Mouse (Mus musculus) left cerebral cortex, adult 11 months (tissue): ENCODE measurements around the gene Ralgds.
A peak's percentile ranks its signal among the peaks of the same experiment; 100 is the strongest.

Source experiments
- DNase-seq: peaks from one replicate; pipeline ENCODE4 v3.0.0; 2022; ENCODE audit warnings: low spot score

The Ralgds gene

DNA sequence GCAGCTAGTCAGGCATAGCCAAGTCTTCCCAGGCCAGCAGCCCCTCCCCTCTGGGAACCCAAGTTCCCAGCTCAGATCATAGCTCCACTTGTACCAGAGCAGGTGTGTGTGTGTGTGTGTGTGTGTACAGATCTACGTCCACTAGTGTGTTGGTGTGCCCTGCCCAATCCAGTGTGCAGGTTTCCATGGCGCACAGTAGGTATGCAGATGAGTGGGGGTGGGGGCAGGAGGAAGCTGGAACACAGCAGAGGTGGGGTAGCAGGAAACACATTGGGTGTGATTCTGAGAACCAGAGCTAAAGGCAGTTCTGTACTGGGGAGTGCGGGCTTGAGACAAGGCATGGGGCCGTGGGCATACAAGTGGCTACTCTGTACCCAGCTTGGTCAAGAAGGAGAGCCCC is 51.5 kb downstream of the Ralgds start:
- no peak for DNase-seq

DNA sequence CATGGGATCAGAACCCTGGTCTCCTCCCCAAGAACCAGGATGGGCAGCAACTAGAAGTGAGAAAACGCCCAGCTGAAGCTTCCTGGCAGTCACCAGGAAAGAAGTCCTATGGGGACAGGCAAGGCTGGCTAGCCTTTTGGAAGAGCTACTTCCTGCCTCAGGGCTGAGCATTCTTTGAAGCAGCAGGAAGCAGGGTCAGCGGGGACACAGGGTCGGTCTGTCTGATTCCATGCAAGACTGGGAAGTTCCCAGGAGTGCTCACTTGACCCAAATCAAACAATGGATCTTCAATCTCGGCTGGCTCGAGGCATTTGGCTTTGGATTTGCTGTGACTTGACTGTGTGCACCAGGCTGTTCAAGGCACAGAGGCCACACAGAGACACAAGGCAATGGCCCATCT is 53.6 kb downstream of the Ralgds start:
- no peak for DNase-seq

DNA sequence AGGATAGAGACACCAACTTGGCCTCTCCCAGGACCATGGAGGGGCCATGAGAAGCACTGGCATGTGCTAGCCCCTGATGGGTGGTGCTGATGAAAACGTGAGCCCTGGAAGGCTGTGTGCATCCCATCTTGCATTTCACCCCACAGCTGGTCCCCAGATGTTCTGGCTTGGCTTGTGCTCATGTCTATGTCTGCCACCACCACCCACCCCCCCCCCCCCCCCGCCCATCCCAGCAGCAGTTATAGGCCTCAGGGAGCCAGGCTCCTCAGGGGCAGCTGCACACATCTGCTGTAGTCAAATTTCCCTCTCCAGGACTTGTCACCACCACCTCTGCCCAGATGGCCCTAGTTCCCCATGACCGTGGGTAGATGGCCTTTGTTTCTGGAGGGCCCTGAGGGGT is 57.0 kb downstream of the Ralgds start:
- no peak for DNase-seq

DNA sequence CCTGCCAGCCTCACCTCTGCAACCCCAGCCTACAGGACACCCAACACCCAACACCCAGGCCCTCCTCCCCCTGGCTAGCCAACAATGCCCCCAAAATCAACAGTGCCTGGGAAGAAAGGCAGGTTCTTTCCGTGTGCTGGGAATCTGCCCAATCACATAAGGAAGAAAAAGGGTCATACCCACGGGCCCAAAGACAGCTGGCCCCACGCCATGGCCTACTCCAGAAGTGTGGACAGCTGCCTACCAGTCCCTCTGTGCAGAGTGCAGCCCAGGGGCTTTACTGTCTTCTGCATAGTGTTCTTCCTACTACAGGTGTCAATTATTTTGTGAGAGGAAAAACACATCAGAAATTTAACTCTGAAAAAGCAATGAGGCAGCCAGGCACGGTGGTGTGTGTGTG is 62.4 kb downstream of the Ralgds start:
- DNase-seq = no peak

DNA sequence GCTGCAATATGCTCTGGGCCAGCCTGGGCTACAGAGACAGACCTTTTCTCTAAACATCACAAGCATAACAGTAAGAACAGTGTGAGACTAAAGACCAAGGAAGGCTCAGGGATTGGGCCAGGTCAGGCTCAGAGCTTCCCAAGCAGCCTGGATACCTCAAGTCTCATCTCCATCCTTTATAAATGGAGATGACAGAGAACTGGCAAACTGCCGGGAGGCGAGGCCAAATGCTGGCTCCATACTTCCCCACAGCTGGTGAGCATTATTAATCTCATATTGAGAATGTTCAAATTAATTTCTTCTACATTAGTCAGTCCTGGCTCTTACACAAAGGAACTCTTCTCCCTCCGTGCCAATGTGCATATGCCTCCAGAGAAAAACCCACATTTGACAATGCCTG is 63.9 kb downstream of the Ralgds start:
- no peak for DNase-seq

DNA sequence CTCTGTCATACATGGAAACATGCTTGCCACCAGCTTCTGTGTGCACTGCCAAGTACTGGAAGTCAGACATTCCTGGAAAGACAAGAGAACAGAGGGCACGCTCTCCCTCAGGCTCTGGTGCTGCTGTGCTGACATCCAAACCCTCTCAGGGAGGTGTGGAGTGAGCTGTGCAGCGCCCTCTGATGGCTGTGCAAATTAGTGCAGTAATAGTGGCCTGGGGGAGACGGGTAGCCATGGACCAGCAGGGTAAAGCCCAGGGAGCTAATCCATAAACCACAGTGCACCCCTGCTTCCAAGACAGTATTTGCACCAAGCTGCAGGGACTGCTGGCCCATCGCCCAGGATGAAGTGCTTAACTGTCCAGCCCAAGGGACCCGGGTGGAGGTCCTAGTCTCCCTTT is 65.1 kb downstream of the Ralgds start:
- no peak for DNase-seq

DNA sequence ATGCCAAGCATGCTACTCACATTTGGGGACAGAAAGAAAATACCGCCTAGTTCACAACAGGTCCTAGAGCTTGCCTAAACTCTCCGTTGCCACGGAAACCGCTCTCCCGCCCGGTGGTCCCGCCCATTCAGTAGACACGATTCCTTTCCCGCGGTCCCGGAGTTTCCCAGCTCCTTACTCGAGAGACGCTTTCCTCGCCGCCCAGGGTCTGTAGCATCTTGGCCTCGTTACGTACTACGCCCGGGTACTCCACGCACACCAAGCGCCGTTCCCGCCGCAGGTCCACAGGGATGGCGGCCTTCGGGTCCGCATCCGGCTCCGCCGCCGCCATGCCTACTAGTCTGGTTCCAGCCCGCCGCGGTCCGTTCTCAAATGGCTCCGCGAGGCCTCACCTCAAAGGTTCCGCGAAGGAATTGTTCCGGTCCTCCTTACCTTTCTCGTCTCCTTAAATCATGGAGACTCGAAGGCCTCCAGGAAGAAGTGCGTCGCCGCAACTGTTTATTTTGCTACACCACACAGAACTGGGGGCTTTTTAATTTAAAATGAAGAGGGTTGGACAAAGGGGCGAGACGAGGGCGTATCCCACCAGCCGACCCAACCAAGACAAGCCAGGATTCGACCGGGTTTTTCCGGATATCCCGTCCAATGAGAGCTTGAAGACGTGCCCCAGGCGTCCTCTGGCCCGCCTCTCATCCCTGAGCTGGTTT is 69.9 kb downstream of the Ralgds start:
- DNase-seq = peak; percentile 78

DNA sequence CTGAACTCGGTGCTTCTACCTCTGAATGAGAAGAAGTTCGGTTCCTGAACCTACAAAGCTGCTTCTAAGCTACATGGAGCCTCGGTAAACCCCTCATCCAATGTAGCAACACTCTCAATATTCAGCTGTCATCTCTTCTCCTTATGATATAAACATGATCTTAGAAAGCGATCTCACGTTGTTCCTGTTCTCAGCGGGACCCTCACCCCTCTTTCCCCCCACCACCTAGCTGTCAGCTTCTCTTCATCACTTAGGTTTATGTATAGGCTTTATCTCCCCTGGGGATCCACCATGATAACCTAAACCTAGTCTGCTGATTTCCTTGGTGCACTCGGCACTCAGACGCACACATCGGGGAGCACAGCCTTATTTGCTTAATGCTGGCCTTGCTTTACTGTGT is 70.7 kb downstream of the Ralgds start, which contains the start of gene Gtf3c5:
Gtf3c5 (minus strand) TSS at position 101 of the 400 bp plus-strand sequence.
- DNase-seq = no peak

DNA sequence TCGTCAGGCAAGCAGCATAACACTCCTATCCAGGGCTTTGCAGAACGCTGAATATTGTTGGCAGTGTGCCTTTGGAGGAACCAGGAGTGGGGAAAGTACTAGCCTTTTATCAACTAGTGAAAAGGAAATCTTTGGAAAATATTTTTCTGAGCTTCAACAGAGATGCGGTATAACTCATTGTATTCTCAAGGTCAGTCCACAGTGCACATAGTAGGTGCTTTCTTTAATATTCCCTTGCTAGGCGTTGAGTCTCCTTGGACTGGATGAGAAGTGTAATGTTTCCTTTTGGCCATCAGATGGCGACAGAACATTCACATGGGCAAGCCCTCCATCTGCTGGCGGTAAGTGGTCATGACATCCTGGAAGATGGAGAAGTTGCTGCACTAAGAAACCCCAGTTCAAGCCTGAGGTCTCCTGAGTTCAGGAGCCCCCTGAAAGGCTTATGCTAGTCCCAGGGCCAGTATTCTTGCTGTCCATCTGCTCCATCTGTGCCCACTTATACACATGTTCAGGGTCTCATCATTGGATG is 72.2 kb downstream of the Ralgds start:
- peak; percentile 64 for DNase-seq

DNA sequence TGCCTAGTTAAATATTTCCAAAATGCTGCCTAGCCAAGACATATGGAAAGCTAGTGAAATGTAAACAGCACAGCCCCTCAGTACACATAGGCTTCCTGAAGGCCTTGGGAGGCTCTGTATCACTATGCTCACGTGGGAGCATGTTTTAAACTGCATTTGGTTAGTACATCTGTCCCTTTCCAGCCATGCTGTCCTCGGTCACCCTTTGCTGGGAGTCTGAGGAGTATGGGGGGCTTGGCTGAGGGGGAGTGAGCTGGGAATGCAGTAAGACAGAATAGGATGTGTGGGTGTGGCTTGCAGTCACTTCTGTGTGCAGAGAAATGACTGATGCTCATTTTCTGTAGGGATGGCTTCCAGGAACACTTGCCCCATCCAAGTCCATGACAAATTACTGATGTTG is 72.8 kb downstream of the Ralgds start:
- DNase-seq = no peak

DNA sequence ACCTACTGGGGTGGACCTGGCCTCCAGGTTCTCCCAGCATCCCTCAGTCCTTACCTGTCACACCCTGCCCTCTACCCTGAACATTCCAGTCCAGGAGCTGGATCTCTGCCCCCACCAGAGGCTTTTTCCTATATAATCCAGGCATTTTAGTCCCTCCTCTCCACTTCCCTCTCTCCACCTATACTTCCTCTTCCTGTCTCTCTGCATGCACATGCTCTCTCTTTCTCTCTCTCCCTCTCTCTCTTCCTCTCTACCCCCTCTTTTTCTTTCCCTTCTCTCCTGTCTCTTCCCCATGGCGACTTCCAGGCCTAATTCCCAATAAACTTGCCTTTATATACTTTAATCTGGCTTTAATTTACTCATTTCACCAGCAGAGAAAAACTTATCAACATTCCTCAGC is 75.6 kb downstream of the Ralgds start:
- DNase-seq = no peak

DNA sequence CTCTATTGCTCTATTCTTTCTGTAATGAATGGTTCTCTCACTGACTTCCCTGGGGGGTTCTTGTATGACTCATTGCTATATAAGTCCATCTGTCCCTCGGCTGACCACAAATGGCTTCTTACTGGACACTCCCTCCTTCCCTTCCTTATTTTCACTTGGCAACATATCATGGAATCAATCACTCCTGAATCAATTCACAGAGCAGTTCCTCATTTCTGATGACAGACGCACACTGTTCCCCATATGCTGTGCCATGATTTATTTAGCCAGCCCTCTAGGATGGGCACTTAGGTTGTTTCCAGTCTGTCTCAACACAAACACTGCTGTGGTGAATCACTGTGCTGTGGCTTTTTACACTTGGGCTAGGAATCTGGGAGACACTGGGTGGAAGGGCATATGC is 78.6 kb downstream of the Ralgds start:
- DNase-seq = no peak

DNA sequence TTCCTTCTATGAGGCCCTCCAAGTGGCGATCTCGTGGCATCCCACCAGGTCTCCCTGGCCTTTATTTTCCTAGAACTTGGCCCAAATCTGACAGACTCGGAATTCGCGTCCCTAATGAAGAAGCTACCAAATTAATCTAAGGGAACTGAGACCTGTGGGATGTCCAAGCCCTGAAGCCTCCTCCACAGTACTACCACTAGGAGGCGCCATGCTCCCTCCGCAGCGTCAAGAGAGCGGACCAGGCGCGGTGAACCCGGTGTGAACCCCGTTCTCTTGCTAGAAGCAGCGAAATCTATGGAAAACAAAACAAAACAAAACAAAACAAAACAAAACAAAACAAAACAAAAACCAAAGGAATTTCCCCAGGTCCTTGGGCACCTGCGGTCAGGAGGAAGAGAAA is 79.9 kb downstream of the Ralgds start:
- no peak for DNase-seq

DNA sequence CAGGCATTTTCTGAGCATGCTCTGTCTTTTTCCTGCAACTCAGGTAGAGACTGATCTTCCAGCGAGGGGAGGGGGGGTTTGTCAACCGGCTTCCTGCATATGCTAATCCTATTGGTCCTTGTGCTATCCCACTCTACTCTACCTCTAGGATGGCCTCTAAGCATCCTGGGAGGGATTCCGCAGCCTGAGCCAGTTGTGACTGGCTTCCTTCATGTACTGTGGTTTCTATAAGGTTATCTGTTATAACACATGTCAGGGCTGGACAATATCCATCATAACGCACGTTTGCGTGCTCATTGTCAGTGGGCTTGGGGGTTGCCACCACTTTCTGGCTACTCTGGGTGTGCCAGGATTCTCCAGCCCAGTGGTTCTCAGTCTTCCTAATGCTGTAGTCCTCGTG is 83.1 kb downstream of the Ralgds start:
- DNase-seq = no peak

DNA sequence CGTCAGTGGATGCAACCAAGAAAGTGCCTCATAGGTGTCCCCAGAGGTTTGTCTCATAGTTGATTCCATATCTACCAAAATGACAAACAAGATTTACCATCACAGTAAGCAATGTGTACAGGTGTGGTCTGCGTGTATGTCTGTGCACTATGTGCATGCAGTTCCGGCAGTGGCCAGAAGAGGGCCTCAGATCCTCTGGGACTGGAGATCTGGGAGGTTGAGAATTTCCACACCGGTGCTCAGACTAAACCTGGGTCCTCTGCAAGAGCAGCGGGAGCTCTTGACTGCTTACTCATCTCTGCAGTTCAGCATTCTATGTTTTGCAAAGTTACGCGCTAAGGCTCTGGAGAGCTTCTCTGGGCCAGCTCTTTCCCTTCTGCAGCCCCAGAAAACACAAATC is 84.1 kb downstream of the Ralgds start:
- DNase-seq = no peak

DNA sequence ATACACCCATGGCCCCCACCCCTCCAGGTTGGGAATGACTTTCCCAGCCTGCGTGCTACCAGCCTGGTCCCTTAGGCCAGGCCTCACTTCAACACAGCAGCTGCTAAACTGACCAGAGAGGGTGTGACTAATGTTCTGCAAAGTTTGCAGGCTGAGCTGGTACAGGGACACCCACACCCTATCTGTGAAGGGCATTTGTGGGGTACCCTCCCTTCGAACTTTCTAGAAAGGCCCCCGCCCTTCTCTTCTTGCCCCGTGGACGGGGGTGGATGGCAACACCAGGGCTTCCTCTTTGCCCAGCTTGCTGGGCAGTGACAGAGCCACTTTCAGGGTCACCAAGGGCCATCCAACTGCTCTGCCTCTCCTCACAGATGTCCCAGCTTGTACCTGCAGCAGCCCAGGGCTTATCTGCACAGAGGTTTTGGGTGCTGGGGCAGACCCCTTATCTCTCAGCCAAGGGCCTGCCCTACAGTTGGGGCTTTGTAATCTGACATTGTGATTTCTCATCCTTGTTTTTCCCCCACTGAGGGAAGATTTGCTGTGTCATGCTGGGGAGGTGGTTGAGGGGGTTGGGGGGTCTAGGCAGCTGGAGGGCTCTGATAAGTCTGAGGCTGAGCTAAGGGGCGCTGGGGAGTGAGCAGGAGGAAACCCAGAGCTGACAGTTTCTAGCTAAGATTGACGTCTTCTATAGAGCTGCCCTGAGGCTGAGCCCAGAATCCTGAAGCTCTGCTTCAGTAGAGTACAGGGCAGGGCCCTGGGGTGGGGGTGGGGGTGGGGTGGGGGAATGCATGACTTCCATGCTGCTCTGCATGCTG is 85.0 kb downstream of the Ralgds start:
- no peak for DNase-seq

DNA sequence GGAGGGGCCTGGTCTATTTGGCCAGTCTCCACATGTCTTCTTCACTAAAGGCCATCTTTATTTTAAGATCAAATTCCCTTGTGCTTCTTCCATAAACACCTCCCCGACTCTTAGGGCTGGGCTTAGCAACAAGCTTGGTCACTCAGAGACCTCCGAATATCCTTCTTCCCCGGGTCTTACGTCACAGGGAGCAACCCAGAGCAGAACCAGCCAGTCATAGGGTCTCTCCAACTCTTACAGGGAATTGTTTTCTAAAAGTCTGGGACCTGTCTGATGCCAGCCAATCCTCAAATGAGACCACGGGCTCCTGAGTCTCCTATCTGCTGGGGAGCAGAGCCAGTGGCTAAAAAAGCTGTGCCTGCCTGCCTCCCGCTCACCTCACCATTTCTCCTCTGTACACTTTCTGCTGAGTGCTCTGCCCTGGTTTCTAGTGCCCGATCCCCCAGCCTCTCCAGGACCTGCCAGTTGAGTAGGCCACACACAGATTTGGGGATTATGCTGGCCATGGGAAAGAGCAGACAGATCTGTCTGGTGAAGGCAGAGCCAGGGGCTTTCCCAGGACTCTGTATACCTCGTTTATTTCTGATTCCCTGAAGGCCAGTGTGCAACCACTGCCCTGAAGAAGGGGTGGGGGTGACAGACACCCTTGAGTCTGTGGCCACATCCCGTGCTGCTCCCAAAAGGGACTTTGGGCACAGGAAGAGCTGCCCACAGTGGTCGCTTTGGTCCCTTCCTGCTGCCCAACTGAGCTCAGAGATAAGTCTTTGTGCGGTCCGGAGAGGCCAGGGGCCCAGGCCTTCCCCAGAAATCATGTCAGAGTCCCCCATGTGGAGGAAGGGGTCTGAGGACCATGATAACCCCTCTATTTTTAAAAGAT is 86.0 kb downstream of the Ralgds start:
- DNase-seq = no peak

DNA sequence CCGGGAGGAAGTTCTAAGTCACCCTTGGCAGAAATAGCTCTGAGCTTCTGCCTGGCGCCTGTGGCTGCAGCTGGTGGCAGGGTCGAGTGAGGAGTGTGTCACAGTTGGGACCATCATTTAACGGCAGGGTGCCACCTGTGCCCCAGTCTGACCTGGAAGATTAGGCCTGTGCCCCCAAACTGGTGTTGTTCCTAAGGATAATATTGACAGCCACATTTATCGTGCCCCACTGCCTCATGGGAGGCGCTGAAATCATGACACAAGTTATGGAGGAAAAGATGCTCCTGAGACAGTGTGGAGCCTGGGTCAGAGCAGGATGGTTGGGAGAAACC is 86.6 kb downstream of the Ralgds start:
- DNase-seq = no peak

DNA sequence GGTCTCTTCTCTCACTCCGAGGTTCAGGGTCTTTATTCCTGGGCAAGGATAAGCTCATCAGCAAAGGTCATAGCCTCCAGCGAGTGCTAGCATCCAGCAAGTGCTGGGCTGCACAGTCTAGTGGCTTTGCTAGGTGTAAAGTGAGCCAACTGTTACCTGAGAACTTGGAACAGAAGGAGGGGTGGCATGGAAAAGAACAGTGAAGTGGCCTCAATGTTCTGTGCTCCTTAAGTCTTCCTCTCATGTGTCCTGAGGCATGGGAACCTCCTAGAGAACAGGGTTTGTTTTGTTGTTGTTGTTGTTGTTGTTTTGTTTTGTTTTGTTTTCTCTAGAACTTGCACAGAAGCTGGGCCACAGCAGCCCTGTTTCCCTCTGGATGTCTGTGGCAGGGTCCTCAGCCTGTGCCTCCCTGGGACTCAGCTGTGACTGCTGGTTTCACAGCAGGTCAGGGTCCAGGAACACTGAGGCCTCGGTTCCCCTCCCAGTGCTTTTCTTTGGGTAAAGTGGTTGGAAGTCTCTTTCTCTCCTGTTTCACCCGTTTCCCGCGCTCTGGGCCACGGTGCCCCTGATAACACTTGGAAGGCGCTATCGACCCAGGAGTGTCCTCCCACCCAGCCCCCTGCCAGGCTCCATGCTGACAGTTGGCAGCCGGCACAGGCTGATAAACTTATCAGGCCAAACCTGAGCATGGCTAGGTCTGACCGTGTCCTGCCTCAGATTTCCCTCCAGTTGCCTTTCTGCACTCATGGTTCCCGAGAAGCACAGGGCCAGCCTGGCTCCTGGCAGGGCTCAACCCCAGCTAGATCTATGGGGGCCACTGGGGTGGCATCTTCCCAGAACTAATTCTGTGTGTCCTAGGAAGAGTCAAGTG is 89.0 kb downstream of the Ralgds start:
- no peak for DNase-seq
